Mouse (Mus musculus) brain, embryonic 18.5 days (tissue): ENCODE measurements around the gene Hepacam2.
"Not testable (repeated sequence)": the region's sequence is repeated elsewhere in the genome, so short reads cannot be mapped to it uniquely, and the experiment has no call there.

ENCODE experiments used
- DNase-seq: peaks from one replicate; pipeline ENCODE4 v3.0.0-alpha.2; 2012; ENCODE audit warnings: low read depth, low spot score

Hepacam2 gene

DNA sequence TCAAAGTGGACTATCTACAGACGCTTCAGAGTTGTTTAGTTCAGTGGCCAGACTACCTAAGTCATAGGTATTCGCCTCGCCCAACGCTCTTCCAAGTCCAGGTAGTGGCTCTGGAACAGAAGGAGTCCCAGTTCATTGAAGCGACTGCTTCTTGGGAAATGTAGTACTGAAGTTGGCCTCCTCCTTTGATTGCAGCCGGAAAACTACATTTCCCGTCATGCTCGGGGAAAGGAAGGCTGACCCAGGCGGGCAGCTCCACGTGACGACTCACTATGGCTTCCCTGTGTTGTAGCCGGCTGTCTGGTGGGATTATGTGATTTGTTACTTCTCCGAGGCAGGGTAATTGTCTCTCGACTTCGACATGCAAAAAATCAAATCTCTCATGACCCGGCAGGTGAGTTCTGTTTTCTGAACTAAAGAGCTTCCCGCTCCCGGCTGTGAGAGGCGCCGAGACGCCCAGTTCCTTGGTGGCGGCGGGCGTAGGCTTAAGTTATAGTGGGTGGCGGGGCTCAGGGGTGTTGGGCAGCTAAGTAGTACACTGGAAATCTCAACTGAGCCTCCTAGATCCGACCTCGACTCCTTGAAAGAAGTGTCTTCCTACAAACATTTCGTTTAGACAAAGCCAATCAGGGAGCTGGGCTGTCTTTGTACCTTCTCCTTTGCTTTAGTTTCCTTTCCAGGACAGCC is at the start of gene Hepacam2, which contains the start of gene Vps50:
Hepacam2 (minus strand) TSS at position 137 of the 687 bp plus-strand sequence.
Vps50 (plus strand) TSS at position 221 of the 687 bp plus-strand sequence.
- peak; percentile 92 for DNase-seq

GRCm38 (mm10) chr6:3544970-3545369 is 46.9 kb upstream of the Hepacam2 start:
- no peak for DNase-seq

DNA sequence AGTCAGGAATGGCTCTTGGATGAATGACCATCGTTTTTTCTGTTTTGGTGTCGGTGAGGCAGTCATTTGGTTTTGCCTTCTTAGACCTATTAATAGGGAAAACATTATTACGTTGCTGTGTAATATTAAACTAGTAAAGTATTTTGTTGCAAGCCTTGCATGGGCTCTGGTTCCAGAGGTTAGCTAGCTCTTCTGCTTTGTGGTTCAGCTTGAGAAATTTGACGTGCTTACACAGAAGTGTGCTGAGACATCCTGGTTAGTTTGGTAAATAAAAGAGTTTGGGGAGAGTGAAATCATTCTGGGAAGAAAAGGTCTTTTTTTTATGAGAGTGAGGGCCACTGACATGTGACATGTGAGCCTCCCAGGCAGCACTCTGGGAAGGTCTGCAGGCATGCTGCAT is 45.8 kb upstream of the Hepacam2 start:
- no peak for DNase-seq

- no peak for DNase-seq
Measured at GRCm38 (mm10) chr6:3539470-3539869, 41.4 kb upstream of the Hepacam2 start.

DNA sequence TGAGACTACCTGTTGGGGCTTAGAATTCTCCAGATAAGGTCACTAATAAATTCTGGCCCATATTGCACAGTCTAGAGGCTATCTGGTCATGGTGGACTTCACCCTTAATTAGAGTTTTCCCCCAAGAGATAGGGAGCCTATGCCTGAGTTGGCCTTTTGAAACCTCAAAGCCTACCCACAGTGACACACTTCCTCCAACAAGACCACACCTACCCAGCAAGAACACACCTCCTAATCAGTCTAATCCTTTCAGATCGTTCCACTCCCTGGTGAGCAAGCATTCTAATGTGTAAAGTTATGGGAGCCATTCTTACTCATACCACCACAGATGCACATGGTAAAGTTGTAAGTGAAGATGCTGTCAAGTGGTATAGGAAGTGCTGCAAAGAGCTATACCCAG is 38.0 kb upstream of the Hepacam2 start:
- no peak for DNase-seq

DNA sequence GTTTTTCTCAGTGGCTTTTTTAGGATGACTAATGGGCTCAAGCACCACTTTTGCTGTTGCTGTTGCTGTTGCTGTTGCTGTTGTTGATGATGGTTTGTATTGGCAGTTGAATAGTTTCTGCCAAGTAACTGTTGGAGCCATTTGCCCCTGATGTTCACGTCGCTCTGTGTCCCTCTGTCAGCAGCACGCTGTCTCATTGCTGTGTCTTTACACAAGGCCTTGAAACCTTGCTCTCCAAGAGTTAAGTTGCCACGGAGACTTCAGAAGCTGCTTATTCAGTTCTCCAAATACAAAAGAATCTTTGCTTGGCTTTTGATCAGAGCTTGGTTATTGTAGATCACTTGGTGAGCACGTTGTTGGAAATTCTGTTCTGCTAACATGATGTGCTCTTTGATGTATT is 33.3 kb upstream of the Hepacam2 start:
- no peak for DNase-seq

DNA sequence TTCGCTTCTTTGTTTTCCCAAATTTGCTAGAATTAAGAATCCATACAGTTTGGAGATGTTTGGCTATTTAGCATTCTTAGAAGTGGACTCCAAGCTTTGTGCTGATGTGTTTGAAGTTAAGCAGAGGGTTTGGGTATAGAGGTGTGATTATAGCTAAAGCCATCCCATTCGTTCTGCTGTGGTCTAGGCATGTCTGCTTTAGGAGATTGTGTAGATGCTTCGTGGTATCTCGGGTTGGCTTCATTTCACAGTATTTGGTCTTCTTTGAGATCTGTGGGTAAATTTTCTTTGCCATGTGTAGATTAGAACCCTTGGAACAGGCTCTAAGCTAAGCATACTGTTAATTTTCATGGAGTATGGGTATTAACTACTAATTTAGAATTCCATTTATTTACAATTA is 30.1 kb upstream of the Hepacam2 start:
- DNase-seq = no peak

DNA sequence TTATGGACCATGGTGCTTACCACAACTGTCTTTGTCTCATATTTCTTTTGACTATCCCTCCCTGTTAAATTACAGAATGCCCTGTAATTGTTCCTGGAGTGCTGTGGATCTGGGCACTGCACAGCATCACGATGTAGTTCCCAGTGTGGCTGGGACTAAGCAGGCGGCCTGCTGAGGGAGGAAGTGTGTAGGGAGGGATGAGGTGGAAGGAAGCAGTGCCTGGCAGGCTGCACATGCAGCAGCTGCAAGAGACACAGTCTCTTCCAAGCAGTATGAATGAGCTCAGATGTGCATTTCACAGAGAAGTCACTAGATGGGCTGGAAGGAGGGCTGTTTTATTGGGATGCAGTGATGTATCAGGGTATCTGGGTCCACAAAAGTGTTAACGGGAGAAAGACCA is 14.5 kb upstream of the Hepacam2 start:
- no peak for DNase-seq

- no peak for DNase-seq
Measured at GRCm38 (mm10) chr6:3511612-3512011, 13.5 kb upstream of the Hepacam2 start.

DNA sequence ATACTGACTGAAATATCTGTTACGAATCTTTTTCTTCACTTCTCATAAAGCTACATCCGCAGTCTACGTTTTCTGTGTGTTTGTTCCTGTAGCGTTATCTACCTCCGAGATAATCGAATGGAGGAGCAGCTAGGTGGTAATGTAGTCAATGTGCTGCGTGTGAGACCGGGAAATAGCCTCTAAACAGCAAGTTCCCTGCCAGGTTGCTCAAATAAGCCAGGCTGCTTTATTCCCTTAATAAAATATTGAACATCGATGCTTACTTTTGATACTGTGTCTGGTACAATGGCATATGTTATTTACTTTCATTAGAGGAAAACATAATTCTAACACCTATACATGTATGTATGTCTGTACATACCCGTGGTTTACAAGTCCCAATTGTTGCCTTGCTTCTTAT is 13.0 kb upstream of the Hepacam2 start:
- no peak for DNase-seq

- DNase-seq = no peak
Measured at GRCm38 (mm10) chr6:3509782-3510181, 11.7 kb upstream of the Hepacam2 start.

GRCm38 (mm10) chr6:3508151-3508550 is 10.1 kb upstream of the Hepacam2 start:
- not testable (repeated sequence) for DNase-seq

DNA sequence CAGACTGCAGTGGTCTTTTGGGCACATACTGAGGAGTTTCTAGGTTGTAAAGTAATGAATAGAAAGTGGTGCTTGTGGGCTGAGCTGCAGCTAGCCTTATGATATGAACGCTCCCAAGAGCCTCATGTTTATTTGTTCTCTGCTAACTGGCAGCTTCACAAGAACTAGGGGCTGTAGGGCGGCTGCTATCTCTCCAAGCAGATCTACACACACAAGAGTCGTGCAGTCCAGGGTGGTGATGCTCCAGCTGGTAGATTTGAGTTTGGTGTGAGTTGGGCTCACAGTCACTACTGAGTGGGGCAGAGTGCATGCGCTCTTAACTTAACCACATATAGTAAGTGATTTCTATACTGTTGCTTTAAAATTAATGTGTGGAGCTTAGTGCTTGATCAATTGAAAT is 9.0 kb upstream of the Hepacam2 start:
- DNase-seq = no peak

GRCm38 (mm10) chr6:3505289-3505688 is 7.2 kb upstream of the Hepacam2 start:
- no peak for DNase-seq

- DNase-seq = no peak
Measured at GRCm38 (mm10) chr6:3500286-3500685, 2.2 kb upstream of the Hepacam2 start.

DNA sequence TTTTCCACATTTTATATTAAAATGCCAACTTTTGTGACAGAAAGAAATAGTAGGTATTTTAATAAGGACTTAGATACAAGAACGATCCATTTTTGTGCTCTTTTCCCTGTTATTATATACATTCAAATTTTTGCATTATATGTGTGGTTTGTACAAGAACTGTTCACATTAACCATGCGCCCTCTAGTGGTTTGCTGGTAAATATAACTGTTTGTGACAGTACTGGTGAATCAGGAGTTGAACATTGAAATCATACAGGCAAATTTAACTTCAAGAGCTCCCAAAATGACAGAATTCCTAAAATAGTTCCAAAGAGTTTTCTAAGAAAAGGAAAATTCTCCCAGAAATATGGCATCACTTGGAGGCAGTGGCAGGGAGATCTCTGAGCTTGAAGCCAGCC is 1.9 kb downstream of the Hepacam2 start:
- no peak for DNase-seq

GRCm38 (mm10) chr6:3494285-3494684 is 3.8 kb downstream of the Hepacam2 start:
- DNase-seq = no peak

- DNase-seq = no peak
Measured at GRCm38 (mm10) chr6:3487355-3487754, 10.7 kb downstream of the Hepacam2 start.

DNA sequence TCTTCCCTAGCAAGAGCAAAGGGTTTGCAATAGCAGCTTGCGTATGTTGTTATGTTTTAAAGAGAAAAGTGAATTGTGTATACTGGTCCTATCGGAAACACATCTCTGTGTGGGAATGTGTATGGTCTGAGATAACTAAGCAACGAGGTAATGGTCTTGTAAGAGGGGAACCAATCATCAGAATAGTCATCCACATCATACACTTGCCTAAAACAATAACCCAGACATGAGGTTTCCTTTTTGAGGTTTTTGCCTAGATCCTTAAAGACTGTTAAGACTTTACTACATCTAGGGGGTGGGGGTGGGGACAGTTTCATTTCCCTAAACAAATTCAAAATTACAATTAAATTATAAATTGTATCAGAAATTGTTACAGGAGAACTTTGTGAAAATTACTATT is 13.0 kb downstream of the Hepacam2 start:
- DNase-seq = no peak

GRCm38 (mm10) chr6:3481705-3482104 is 16.4 kb downstream of the Hepacam2 start:
- DNase-seq = no peak

DNA sequence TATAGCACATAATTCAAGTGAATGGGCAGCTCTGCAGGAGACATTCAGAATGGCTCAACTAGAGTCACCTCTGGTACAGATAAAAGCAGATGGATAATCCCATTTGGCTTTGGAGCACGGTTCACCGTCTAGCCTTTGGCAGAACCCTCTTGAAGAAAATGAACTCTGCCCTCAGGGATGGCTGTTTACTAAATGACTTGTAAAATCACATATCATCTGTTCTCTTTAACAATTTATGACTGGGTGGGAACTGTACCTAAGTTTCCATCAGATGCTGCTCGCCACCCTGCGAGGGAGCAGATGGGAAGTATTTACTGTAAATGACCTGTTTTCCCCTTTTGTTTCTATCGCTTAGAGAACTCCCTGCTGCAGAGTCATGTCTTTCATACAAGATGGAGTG is 18.2 kb downstream of the Hepacam2 start:
- DNase-seq = no peak

DNA sequence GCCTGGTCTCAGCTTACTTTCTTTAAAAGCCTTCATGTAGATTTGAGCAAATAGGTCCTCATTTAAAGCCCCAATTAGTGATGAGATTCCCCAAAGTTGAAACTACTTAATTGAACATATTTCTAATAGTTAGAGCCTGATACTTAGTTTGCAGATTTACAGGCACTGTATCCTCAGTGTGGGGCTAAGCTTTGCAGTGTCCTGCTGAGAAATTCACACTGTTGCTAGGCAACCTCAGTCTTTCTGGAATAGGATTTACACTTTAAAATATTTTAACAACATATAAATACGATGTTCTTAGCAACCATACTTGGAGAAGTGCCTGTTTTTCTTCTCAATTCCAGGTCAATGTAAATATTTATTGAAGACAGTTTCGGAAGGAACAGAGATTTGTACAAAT is 21.8 kb downstream of the Hepacam2 start:
- no peak for DNase-seq

DNA sequence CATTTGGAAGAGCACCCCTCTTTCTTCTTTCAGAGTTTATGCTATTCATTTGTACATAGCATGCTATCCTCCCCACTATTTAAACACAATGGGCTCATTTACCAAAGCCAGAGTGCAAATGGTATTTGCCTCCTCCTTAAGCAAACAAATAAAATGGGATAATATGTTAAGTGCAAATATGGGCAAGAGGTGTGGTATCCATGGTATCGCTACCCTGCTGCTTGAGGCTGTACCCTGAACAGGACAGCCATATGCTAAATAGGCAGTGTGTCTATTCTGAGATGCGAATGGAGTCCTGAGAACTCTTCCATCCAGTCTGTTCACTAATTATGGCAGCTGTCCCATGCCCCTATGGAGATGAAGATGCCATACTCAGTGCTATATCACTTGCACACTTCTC is 27.4 kb downstream of the Hepacam2 start:
- no peak for DNase-seq

- DNase-seq = no peak
Measured at GRCm38 (mm10) chr6:3468627-3469026, 29.5 kb downstream of the Hepacam2 start.
